Mouse (Mus musculus): ENCODE measurements around the gene Nlgn2. TPM values are rescaled to one million over a fixed set of nuclear protein-coding genes. Genes with fewer than 3 reads are reported as not detected.

The Nlgn2 gene
- total RNA-seq, 1 experiment from 2014 or later: not detected

GRCm38 (mm10) chr11:69801379-69801977 lies 36.1 kb downstream of the Nlgn2 start, which contains the start of gene Fgf11:
TSS of gene Fgf11 (minus strand) at chr11:69801857.
- no peak for ATAC-seq (ENCODE audit: extremely low read depth, insufficient number of reproducible peaks, low FRiP score, poor library complexity, severe bottlenecking)

DNA sequence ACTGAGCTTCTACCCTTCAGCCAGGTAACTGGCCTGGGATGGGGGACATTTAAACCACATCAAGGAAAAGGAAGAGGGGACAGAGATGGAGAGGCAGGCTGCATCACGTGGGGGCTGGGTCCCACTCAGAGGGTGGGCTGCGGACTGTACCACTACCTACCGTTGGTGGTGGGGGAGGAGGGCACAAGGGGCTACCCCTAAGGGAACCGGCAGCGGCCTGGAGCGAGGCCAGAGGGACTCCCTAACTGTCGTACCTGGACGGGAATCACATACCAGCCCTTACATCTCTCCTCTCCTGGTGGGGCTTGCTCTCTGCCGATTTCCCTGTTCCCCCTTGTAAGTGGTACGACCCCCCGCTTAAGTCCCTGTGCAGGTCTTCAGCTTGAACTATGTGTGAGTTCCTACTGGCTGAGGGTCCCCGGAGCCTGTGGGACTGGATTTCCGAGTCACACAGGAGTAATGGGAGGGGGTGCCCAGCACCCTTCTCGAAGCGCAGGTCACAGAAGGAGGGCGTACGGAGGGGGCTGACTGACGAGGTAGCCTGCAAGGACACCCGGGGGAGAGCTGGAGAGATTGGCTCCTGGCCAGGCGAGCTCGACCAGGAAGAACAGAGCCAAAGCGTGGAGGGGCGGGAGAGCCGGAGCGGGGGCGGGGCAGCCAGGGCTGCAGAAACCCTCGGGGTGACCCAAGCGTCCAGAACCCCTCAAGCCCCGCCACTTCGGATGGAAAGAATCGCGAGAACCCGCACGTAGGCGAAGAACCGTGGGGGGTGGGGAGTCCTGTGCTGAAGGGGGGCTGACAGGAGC lies 37.0 kb downstream of the Nlgn2 start:
- ATAC-seq (ENCODE audit: extremely low read depth, insufficient number of reproducible peaks, low FRiP score, poor library complexity, severe bottlenecking): no peak

DNA sequence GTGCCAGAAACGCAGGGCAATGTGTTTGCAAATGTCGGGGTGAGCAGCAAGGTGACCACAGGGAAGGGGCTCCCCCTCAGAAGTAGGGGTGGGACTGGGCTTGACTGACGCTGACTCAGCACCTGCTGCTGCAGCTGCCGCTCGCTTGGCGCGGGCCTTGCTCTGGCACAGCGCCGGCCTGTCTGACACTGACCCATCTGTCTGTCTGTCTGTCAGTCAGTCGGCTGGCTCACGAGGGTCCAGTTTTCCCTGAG lies 37.5 kb downstream of the Nlgn2 start:
- ATAC-seq (ENCODE audit: extremely low read depth, insufficient number of reproducible peaks, low FRiP score, poor library complexity, severe bottlenecking): no peak

DNA sequence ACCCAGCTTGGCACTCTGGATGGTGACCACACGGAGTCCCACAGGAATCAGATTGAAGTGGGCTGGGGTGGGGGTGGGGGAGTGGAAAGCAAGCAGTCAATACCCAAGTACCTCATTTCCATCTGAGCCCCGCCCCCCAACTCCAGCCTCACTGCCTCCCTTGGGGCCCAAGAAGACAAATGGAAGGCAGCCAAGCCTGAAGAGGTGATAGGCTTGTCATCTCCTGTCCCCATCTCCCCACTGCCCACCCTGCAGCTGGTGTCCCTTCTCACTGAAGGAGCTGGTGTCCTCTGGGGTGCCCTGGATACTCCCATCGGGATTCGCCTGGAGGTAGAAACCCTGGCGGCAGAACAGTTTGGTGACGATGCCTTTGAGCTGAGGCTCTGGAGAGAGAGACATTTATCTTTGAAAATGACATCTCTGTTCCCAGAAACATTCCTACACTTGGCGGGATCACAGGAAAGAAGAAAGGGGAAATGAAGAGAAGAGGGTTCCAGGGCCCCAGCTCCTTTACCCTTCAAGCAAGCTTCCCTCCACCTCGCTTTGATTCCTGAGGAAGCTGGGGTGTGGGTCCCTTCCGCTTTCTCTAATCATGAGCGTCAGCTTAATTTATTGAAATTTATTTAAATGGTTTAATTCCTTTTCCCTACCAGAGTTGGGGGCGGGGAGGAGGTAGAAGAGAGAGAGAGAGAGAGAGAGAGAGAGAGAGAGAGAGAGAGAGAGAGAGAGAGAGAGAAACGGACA lies 38.0 kb downstream of the Nlgn2 start:
- no peak for ATAC-seq (ENCODE audit: extremely low read depth, insufficient number of reproducible peaks, low FRiP score, poor library complexity, severe bottlenecking)

DNA sequence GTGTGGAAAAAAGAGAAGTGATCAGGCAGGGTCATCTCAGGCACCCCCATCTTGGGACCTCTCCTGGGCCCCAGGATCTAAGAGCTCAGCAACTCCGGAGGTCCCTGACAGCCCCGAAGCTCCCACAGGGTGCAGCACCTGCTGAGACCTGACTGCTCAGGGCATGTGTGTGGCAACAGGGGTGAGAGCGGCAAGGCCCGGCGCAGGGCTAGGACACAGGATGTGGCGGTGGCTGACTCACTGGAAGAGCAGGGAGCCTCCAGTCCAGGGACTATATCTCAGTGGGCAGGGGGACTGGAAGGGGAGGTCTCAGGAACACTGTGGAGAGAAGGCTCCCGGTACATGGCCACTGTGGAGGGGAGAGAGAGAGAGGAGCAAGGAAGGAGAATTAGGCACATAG lies 39.7 kb downstream of the Nlgn2 start:
- no peak for ATAC-seq (ENCODE audit: extremely low read depth, insufficient number of reproducible peaks, low FRiP score, poor library complexity, severe bottlenecking)

DNA sequence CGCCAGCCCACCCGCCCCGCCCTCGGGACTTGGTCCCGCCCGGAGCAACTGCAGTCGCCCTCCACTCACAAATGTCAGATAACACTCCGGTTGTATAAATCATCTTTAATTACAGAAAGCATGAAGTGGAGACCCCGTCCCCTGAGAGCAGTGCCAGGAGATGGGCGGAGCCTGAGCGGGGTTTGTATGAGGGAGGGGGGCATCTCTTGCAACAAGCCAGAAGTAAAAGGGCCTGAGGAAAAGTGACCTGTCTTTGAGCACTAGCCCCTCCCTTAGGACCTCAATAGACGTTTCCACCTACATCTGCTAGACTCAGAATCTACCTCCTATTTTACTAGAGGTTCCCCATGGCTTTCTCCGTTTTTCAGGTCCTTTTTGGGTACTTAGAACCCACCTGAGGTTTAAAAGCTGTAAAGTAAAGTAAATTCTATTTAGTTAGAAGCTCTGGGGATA lies 41.6 kb downstream of the Nlgn2 start:
- ATAC-seq (ENCODE audit: extremely low read depth, insufficient number of reproducible peaks, low FRiP score, poor library complexity, severe bottlenecking): no peak

- ATAC-seq (ENCODE audit: extremely low read depth, insufficient number of reproducible peaks, low FRiP score, poor library complexity, severe bottlenecking): peak; percentile 96
These were observed 42.2 kb downstream of the Nlgn2 start, which contains the start of gene Chrnb1 for GRCm38 (mm10) chr11:69795168-69795982. TSS of gene Chrnb1 (minus strand) at chr11:69795943.

DNA sequence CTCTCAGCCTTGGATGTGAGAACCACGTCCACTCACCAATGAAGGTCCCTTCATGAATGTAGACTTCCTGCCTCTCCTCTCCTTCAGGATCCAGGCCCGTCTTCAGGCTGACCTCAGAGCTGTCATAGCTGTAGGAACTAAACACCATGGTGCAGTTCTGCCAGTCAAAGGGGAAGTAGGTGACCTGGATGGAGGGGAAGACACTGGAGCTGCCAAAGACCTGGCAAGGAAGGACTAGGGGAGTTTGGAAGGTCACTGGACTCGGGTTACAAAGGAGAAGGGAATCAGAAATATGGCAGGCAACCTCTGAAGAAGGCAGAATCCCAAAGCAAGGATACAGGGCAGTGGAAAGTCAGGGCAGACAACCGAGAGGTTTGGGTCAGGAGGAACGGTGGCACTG lies 44.2 kb downstream of the Nlgn2 start:
- no peak for ATAC-seq (ENCODE audit: extremely low read depth, insufficient number of reproducible peaks, low FRiP score, poor library complexity, severe bottlenecking)

- ATAC-seq (ENCODE audit: extremely low read depth, insufficient number of reproducible peaks, low FRiP score, poor library complexity, severe bottlenecking): no peak
These were observed 46.2 kb downstream of the Nlgn2 start for GRCm38 (mm10) chr11:69791420-69791819.

DNA sequence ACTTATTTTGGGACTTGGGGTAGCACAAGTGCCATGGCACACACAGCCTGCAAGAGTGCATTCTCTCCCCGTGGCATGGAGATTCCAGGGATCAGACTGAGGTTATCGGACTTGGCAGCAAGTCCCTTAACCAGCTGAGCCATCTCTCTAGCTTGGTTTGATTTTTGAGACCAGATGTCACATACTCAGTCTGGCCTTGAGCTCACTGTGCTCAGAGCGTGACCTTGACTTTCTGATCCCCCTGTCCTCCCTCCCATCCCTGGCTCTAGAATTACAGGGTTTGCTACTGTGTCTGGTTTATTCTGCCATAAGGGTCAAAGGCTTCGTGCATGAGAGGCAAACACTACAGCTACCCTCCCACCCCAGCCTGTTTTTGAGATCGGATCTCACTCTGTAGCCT lies 48.2 kb downstream of the Nlgn2 start:
- ATAC-seq (ENCODE audit: extremely low read depth, insufficient number of reproducible peaks, low FRiP score, poor library complexity, severe bottlenecking): no peak

DNA sequence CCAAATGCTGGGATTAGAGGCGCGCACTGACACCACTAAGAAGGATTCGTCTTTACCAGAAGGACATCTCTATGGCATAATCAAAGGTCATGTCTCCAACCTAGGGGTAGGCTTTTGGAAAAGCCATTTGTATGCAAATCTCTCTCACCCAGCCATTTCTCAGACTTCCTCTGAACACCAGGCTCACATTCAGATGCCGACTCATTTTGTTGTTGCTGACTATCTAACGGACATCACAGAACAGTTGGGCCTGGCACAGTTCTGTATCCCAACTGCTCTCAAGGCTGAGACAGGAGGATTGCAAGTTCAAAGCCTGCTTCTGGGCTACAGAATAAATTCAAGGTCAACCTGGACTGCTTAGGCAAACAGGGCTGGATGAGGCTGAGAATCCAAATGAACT lies 50.3 kb downstream of the Nlgn2 start:
- ATAC-seq (ENCODE audit: extremely low read depth, insufficient number of reproducible peaks, low FRiP score, poor library complexity, severe bottlenecking): no peak

DNA sequence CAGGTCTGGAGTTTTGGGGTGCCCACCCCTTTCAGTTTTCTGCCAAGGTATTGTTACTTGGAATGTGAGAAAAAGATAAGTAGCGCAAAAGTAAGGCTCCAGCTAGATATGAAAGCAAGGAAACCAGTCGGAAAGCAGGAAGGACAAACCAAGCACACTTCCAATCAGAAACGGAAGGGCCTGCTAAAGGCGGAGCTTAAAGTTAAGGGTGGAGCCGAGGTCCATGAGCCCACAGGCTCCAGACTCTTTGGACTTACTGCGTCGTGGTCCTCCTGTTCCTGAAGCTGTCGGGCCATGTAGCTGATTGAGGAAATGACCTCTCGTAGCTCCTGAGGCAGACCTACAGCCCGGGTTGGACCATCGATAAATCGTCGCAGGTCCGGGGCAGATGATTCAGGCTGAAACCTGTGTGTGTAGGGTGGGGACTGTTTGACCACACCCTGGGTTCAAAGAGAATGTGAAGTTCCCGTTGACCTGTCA lies 52.8 kb downstream of the Nlgn2 start:
- ATAC-seq (ENCODE audit: extremely low read depth, insufficient number of reproducible peaks, low FRiP score, poor library complexity, severe bottlenecking): no peak

DNA sequence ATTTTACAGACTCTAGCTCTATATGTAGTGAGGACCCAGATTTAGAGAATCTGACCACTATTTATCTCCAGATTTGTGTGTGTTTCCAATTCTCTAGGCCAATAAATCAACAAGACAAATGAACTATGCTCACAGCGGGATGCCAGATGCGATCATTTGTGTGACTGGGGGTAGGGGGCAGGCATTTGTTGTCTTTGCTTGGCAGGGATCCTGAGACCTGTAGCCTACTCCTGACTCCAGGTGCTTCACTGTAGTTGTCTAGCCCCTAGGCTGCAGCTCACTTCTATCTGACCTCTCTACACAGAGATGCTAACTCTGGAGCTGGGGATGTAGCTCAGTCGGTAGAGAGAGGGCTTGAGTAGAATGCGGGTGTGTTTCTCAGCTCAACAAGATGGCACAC lies 55.8 kb downstream of the Nlgn2 start:
- ATAC-seq (ENCODE audit: extremely low read depth, insufficient number of reproducible peaks, low FRiP score, poor library complexity, severe bottlenecking): no peak

GRCm38 (mm10) chr11:69778985-69779384 lies 58.6 kb downstream of the Nlgn2 start:
- ATAC-seq (ENCODE audit: extremely low read depth, insufficient number of reproducible peaks, low FRiP score, poor library complexity, severe bottlenecking): no peak

DNA sequence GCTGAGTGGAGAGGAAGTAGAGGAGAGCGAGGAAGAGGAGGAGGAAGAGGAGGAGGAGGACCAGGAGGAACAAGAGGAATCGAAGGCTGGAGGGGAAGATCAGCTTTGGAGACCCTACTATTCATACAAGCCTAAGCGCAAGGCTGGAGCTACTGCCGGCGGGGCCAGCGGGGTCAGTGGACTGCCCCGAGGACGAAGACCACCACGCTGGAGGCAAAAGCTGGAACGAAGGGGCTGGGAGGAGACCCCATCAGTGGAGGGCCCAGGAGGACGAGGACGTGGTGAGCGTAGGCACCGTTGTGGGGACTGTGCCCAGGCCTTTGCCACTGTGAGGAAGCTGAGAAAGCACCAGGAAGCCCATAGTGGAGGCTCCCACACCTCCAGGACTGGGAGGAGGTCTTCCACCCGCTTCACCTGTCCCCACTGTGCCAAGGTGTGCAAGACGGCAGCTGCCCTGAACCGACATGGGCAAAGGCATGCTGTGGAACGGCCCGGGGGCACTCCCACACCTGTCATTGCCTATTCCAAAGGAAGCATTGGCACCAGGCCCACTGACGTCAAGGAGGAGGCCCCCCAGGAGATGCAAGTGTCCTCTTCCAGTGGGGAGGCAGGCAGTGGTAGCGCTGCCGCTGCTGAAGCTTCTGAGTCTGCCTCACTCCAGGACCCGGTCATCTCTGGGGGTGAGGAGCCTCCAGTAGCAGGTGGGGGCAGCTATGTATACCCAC lies 59.2 kb downstream of the Nlgn2 start:
- ATAC-seq (ENCODE audit: extremely low read depth, insufficient number of reproducible peaks, low FRiP score, poor library complexity, severe bottlenecking): no peak

DNA sequence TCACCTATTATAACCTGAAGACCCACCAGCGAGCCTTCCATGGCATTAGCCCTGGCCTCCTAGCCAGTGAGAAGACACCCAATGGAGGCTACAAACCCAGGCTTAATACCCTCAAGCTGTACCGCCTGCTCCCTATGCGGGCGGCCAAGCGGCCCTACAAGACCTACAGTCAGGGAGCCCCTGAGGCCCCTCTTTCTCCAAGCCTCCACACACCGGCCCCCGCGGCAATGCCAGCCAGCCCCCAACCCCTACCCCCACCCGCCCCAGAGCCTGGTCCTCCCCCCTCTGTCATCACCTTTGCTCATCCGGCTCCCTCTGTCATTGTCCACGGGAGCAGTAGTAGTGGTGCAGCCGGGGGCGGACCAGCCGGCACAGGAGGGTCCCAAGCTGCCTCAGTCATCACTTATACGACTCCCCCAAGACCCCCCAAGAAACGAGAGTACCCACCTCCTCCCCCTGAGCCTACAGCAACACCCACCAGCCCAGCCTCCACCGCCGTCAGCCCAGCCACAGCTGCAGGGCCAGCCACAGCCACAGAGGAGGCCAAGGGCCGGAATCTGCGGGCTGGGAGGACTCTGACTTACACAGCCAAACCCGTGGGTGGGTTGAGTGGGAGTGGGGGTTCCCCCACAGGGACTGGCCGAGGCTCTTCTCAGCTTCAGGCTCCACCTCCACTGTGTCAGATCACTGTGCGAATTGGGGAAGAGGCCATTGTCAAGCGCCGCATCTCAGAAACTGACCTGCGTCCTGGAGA lies 59.9 kb downstream of the Nlgn2 start:
- ATAC-seq (ENCODE audit: extremely low read depth, insufficient number of reproducible peaks, low FRiP score, poor library complexity, severe bottlenecking): peak; percentile 14; the same call in 1 of the 2 replicates

- ATAC-seq (ENCODE audit: extremely low read depth, insufficient number of reproducible peaks, low FRiP score, poor library complexity, severe bottlenecking): no peak
These were observed 61.1 kb downstream of the Nlgn2 start for GRCm38 (mm10) chr11:69776488-69776887.

GRCm38 (mm10) chr11:69775716-69776115 lies 61.9 kb downstream of the Nlgn2 start:
- no peak for ATAC-seq (ENCODE audit: extremely low read depth, insufficient number of reproducible peaks, low FRiP score, poor library complexity, severe bottlenecking)
